Comparison of ENCODE assay signal across 12 mouse cellular contexts in the genomic region with DNA sequence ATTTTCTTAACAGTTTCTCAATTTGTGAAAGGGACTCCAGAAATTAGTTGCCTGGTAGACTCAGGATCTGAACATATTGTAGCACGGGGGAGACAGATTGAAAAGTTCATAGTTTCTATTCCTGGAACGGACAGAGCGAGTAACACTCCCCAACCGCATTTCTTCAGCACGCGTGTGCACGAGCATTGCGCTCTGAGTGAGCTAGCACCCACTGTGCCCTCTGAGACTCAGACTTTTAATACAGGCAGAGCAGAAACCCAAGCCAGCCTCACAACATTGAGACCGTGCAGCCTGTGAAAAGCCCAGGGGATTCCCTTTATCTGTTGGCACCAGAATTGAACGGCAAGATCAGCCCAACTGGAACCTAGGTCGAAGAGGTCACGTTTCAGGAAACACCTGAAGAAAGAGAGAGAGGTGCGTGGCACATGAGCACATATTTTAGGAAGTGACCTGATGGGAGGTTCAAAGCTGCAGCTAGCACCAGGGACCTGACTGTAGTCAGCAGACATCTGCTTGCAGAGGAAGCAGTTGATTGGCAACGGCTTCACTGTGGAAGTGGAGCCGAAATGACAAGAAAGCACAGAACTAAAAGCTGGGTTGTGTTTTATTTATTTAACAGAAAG.
DNase-seq lines count a peak whose midpoint lies in the region; ATAC-seq lines count a peak whose summit lies in the region.
"Had no signal": no experiment of that assay in that cellular context is flagged by ENCODE, and none has a peak within 500 bp of the region (broad histone marks: within the 10 kb centered on the region; RNA-seq: fewer than 3 reads in every experiment).

No protein-coding gene starts in this region.

- 0 out of 2 replicates have a peak overlapping the region, but pooled peaks have one; percentile 6 for H3K4me2 ChIP-seq in limb, embryonic 12.5 days
- H3K4me2 ChIP-seq: heart, embryonic 11.5 days; stomach, embryonic 15.5 days had no signal

- H3K9me3 ChIP-seq in limb, embryonic 12.5 days: 0 out of 2 replicates have a peak, but pooled peaks cover 3% of the 10 kb centered on the region
- H3K9me3 ChIP-seq: stomach, embryonic 15.5 days had no signal

- H3K36me3 ChIP-seq in limb, embryonic 12.5 days: no peaks in the 10 kb centered on the region
- H3K36me3 ChIP-seq: stomach, embryonic 15.5 days had no signal

- H3K9ac ChIP-seq in limb, embryonic 12.5 days (replicated peaks): no peak overlapping the region
- H3K9ac ChIP-seq: stomach, embryonic 15.5 days had no signal

- WGBS in limb, embryonic 12.5 days: 46% methylated on average over 15 of the region's 15 CpGs

- peaks cover 14% of the 10 kb centered on the region for H3K4me1 ChIP-seq in limb, embryonic 12.5 days (replicated peaks)
- H3K4me1 ChIP-seq: stomach, embryonic 15.5 days had no signal

- H3K4me3 ChIP-seq in limb, embryonic 12.5 days (replicated peaks): no peak overlapping the region
- H3K4me3 ChIP-seq: stomach, embryonic 15.5 days had no signal

- H3K27me3 ChIP-seq in limb, embryonic 12.5 days: peaks cover 3% of the 10 kb centered on the region; the same call in 1 of the 2 replicates
- H3K27me3 ChIP-seq: stomach, embryonic 15.5 days had no signal

- ATAC-seq in limb, embryonic 12.5 days (ENCODE audit: insufficient number of reproducible peaks, insufficient read depth, low FRiP score, low TSS enrichment, low read depth): no peak
- ATAC-seq: intestine, postnatal 0 days had no signal

- H3K27ac ChIP-seq in limb, embryonic 12.5 days: no peak overlapping the region
- H3K27ac ChIP-seq: stomach, embryonic 15.5 days had no signal

- peak; percentile 27 for DNase-seq in layer of hippocampus, adult 9-11 months
- no peak for DNase-seq in layer of hippocampus, adult 8-10 months (ENCODE audit: low spot score in 2 of 2)
- DNase-seq in brain, adult 2 months (ENCODE audit: low read depth, low spot score): peak; percentile 59
- DNase-seq in thymus, postnatal 25 days: peak; percentile 8
- no peak for DNase-seq in adrenal gland, postnatal 25 days
- no peak for DNase-seq in liver
- DNase-seq: cerebellum, postnatal 10 days; heart, postnatal 4 days had no signal

Comparison
In these comparisons a context has a peak if more than half of its experiments do, and no peak if none do; other contexts are left out.
1. DNase-seq: peak in layer of hippocampus, adult 9-11 months (single experiment), brain, adult 2 months (single experiment) and thymus, postnatal 25 days (single experiment); none in layer of hippocampus, adult 8-10 months (0 of 2), adrenal gland, postnatal 25 days (single experiment) and liver (single experiment).